Mouse (Mus musculus): ENCODE results near the gene Eif4g3. TPM values are rescaled to one million over a fixed set of nuclear protein-coding genes. Genes with fewer than 3 reads are reported as not detected.

Eif4g3 gene
- polyA plus RNA-seq, 1 experiment from 2014 or later: 35.2 TPM

DNA sequence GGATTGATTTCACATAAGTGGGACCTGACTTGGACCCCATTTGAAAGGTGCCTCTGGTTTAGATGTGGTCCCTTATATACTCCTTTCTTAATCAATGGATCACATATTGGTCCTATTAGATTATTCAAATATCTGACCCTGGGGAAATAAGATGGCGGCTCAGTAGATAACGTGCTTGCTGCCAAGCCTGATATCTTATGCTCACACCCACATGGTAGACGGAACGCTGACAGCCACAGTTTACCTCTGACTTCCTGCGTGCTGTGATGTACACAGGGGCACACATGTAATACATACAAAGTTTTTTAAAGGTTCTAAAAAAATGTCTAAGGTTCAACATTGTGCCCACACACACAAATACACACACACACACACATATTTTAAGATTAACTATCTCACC, 86.4 kb downstream of the Eif4g3 start:
- Histone ChIP-seq H3K9ac (replicated peaks; ENCODE audit: low read length) (no peak overlapping the region), H3K4me3 (ENCODE audit: low read depth, low read length) (no peak overlapping the region), H3K36me3 (replicated peaks; ENCODE audit: control insufficient read depth, insufficient read depth, low read depth, low read length) (peaks cover 2% of the 10 kb centered on the region; the same call in 1 of the 2 replicates), H3K27ac (replicated peaks; ENCODE audit: low read depth, low read length) (no peak overlapping the region), H3K4me1 (ENCODE audit: control insufficient read depth, insufficient read depth, low read length) (no peaks in the 10 kb centered on the region), H3K9me3 (replicated peaks; ENCODE audit: control insufficient read depth, low read length) (no peaks in the 10 kb centered on the region), H3K4me2 (ENCODE audit: low read depth, low read length) (no peak overlapping the region), H3K27me3 (ENCODE audit: control insufficient read depth, insufficient read depth, low read length) (no peaks in the 10 kb centered on the region)
- DNase-seq (ENCODE audit: low spot score) (no peak), ATAC-seq (replicated peaks; ENCODE audit: insufficient number of reproducible peaks, low FRiP score, low TSS enrichment, low read depth) (no peak)
- 97% methylated on average over 5 of the region's 5 CpGs for WGBS

DNA sequence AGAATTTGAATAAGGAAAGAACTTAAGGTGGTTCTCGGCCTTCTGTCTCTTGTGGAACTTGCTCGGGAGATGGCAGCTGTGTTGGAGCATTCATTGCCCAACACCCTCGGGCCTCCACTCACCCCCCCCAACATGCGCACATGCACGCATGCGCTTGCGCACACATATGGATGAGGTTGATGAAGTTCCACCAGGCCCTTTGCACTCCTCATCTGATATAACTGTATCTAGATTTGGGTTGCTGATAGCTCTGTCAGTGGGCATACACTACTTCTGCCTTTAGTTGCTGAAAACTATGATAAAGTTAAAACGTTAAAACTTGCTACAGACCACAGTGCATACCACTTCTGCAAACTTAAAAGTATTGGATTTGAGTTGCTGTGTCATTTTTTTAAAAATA, 89.6 kb downstream of the Eif4g3 start:
- Histone ChIP-seq H3K4me3 (ENCODE audit: low read depth, low read length) (no peak overlapping the region), H3K4me1 (ENCODE audit: control insufficient read depth, insufficient read depth, low read length) (no peaks in the 10 kb centered on the region), H3K9me3 (replicated peaks; ENCODE audit: control insufficient read depth, low read length) (no peaks in the 10 kb centered on the region), H3K4me2 (ENCODE audit: low read depth, low read length) (no peak overlapping the region), H3K27ac (replicated peaks; ENCODE audit: low read depth, low read length) (no peak overlapping the region), H3K9ac (replicated peaks; ENCODE audit: low read length) (no peak overlapping the region), H3K27me3 (ENCODE audit: control insufficient read depth, insufficient read depth, low read length) (no peaks in the 10 kb centered on the region), H3K36me3 (replicated peaks; ENCODE audit: control insufficient read depth, insufficient read depth, low read depth, low read length) (peaks cover 2% of the 10 kb centered on the region; the same call in 1 of the 2 replicates)
- ATAC-seq (replicated peaks; ENCODE audit: insufficient number of reproducible peaks, low FRiP score, low TSS enrichment, low read depth): no peak
- 91% methylated on average over 8 of the region's 8 CpGs for WGBS
- DNase-seq (ENCODE audit: low spot score): no peak

DNA sequence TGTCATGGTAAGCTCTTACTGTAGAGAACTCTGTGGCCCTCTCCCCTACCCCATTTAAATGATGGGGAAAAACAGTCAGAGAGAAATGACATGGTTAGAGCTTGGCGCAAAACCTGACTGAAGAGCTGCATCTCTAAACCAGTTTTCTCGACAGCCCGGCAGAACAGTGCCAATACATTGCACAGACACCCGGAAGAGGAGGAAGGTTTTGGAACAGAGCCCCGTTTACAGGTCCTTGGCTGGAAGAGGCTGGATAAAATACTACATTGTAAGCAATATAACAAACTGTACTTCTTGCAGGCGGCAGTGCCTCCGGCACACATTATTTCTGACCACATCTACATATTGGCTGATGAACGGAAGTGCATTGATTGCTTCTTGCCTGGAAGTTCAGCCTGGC, 91.3 kb downstream of the Eif4g3 start:
- Histone ChIP-seq H3K4me2 (ENCODE audit: low read depth, low read length) (no peak overlapping the region), H3K4me1 (ENCODE audit: control insufficient read depth, insufficient read depth, low read length) (no peaks in the 10 kb centered on the region), H3K27me3 (ENCODE audit: control insufficient read depth, insufficient read depth, low read length) (no peaks in the 10 kb centered on the region), H3K36me3 (replicated peaks; ENCODE audit: control insufficient read depth, insufficient read depth, low read depth, low read length) (peaks cover 2% of the 10 kb centered on the region; the same call in 1 of the 2 replicates), H3K9me3 (replicated peaks; ENCODE audit: control insufficient read depth, low read length) (no peaks in the 10 kb centered on the region), H3K27ac (replicated peaks; ENCODE audit: low read depth, low read length) (no peak overlapping the region), H3K4me3 (ENCODE audit: low read depth, low read length) (no peak overlapping the region), H3K9ac (replicated peaks; ENCODE audit: low read length) (no peak overlapping the region)
- WGBS: 93% methylated on average over 8 of the region's 8 CpGs
- DNase-seq (ENCODE audit: low spot score) (no peak), ATAC-seq (replicated peaks; ENCODE audit: insufficient number of reproducible peaks, low FRiP score, low TSS enrichment, low read depth) (no peak)

DNA sequence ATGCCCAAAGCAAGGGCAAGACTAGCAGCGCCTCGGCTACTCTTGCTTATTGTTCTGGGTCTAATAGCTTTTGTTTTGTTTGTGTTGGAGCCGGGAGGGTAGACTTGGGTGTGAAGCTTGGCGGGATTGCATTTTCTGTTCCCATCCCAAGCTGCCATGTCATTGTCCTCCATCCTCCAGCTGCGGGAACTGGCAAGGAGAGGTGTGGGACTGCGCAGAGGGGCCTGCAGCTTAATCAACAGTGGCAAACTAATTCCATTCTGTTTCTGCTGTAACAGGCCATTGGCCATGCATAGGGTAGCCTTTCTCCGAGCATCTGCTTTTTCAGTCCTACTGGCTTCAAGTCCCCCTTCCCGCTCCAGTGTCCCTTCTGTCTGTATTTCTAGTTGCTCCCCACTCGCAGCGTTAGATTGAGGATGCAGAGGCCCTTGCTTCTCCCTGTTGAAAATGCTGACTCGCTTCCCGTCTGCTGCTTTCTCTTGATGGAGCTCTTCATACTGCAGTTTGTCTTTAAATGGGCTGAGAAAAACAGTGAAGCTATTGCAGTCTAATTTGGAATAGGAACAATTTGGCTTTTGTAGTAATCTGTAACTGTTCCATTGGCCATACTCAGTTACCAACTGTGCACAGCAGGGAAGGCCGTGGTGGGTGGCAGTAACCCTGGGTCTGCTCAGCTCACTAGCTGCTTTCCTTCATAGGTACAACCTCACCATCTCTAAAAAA, 92.2 kb downstream of the Eif4g3 start:
- ATAC-seq (replicated peaks; ENCODE audit: insufficient number of reproducible peaks, low FRiP score, low TSS enrichment, low read depth) (no peak), DNase-seq (ENCODE audit: low spot score) (no peak)
- no peak overlapping the region for H3K4me3 ChIP-seq (ENCODE audit: low read depth, low read length)
- H3K4me1 ChIP-seq (ENCODE audit: control insufficient read depth, insufficient read depth, low read length): no peaks in the 10 kb centered on the region
- H3K36me3 ChIP-seq (replicated peaks; ENCODE audit: control insufficient read depth, insufficient read depth, low read depth, low read length): peaks cover 2% of the 10 kb centered on the region; the same call in 1 of the 2 replicates
- H3K9ac ChIP-seq (replicated peaks; ENCODE audit: low read length): no peak overlapping the region
- H3K4me2 ChIP-seq (ENCODE audit: low read depth, low read length): no peak overlapping the region
- no peak overlapping the region for H3K27ac ChIP-seq (replicated peaks; ENCODE audit: low read depth, low read length)
- H3K27me3 ChIP-seq (ENCODE audit: control insufficient read depth, insufficient read depth, low read length): no peaks in the 10 kb centered on the region
- WGBS: 91% methylated on average over 13 of the region's 13 CpGs
- H3K9me3 ChIP-seq (replicated peaks; ENCODE audit: control insufficient read depth, low read length): no peaks in the 10 kb centered on the region

DNA sequence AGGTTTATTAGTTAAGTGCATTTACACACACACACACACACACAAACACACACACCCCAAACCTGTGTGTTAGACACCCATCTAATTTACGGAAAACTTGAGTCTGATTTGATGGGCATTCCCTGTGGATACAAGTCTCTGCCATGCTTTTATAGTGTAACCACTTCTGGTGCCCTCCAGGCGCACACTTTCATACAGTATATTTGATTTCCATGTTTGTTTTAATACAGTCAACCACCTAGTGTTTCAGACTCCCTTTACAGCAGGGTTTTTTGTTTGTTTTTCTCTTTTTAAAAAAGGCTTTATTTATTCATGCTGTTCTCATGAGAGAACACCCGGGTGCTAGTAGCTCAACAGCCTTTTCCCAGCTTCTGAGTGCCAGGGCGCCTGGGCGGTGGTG, 94.1 kb downstream of the Eif4g3 start:
- Histone ChIP-seq H3K36me3 (replicated peaks; ENCODE audit: control insufficient read depth, insufficient read depth, low read depth, low read length) (peaks cover 2% of the 10 kb centered on the region; the same call in 1 of the 2 replicates), H3K4me2 (ENCODE audit: low read depth, low read length) (no peak overlapping the region), H3K4me3 (ENCODE audit: low read depth, low read length) (no peak overlapping the region), H3K27me3 (ENCODE audit: control insufficient read depth, insufficient read depth, low read length) (no peaks in the 10 kb centered on the region), H3K9ac (replicated peaks; ENCODE audit: low read length) (no peak overlapping the region), H3K27ac (replicated peaks; ENCODE audit: low read depth, low read length) (no peak overlapping the region), H3K9me3 (replicated peaks; ENCODE audit: control insufficient read depth, low read length) (no peaks in the 10 kb centered on the region), H3K4me1 (ENCODE audit: control insufficient read depth, insufficient read depth, low read length) (no peaks in the 10 kb centered on the region)
- ATAC-seq (replicated peaks; ENCODE audit: insufficient number of reproducible peaks, low FRiP score, low TSS enrichment, low read depth): no peak
- DNase-seq (ENCODE audit: low spot score): no peak
- WGBS: 86% methylated on average over 5 of the region's 5 CpGs

DNA sequence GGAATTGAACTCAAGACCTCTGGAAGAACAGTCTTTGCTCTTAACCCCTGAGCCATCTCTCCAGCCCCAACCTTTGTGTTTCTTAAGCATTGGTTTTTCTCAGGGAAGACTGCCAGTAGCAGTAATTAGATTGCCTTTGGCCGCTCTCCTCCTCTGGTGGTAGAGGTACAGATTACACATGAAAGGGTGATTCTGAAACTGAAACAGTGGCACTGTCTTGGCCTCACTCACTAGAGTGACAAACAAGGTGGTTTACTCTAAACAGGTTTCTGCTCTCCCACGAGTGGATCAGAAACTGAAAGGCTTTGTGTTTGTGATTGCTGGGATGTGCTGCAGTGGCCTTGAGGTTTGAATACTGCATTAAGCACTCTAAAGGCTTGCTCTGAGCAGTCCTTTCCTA, 96.7 kb downstream of the Eif4g3 start:
- H3K9me3 ChIP-seq (replicated peaks; ENCODE audit: control insufficient read depth, low read length): no peaks in the 10 kb centered on the region
- no peak overlapping the region for H3K4me2 ChIP-seq (ENCODE audit: low read depth, low read length)
- no peaks in the 10 kb centered on the region; the same call in none of the 2 replicates for H3K36me3 ChIP-seq (replicated peaks; ENCODE audit: control insufficient read depth, insufficient read depth, low read depth, low read length)
- ATAC-seq (replicated peaks; ENCODE audit: insufficient number of reproducible peaks, low FRiP score, low TSS enrichment, low read depth) (no peak), DNase-seq (ENCODE audit: low spot score) (no peak)
- no peak overlapping the region for H3K27ac ChIP-seq (replicated peaks; ENCODE audit: low read depth, low read length)
- H3K9ac ChIP-seq (replicated peaks; ENCODE audit: low read length): no peak overlapping the region
- H3K4me1 ChIP-seq (ENCODE audit: control insufficient read depth, insufficient read depth, low read length): no peaks in the 10 kb centered on the region
- no peak overlapping the region for H3K4me3 ChIP-seq (ENCODE audit: low read depth, low read length)
- H3K27me3 ChIP-seq (ENCODE audit: control insufficient read depth, insufficient read depth, low read length): no peaks in the 10 kb centered on the region
- WGBS: 80% methylated on average over 2 of the region's 2 CpGs

DNA sequence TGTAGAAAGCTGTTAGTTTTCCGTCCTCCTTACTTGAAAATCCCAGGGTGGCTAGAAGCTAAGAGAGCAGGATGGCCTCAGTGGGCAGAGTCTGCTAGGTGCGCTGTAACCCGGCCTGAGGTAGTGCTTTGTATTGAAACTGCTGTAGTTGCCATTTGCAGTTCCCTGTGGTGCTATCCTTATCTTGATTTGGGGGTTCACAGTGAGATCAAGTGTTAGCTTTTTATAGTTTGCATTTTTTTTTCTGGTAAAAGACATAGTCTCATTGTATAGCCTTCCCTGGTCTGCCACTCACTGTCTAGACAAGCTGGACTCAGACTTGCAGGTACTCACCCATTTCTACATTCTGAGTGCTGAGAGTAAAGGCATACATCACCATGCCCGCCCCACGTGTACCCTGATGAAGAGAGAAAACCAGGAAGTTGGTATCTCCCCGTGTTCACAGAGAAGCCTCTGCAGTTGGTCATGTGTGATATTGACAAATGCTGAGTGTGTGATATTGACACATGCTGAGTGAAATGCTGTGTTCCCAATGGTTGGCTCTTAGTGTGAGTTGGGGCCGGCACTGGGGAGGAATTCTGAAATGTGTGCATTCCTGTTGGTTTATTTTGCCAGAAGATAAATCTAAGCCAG, 98.9 kb downstream of the Eif4g3 start:
- no peak for DNase-seq (ENCODE audit: low spot score)
- 92% methylated on average over 7 of the region's 7 CpGs for WGBS

DNA sequence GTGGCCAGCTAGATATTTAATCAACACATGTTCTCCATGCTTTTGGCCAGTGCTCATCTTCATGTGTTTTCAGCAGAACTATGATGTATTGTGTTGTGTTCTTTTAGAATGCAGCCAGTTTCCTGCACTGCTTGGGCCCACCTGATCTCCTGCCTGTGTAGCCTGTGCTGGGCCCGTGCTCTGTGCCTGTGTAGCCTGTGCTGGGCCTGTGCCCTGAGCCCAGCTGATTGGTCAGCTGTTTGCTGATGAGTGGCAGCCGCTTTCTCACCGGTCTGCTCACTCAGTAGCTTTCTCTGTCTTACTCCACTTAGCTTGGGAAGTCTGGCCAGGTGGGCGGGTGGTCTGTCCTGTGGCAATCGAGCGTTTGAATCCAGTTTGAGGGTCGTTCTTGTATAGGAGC, 107.6 kb downstream of the Eif4g3 start:
- 89% methylated on average over 7 of the region's 7 CpGs for WGBS
- DNase-seq (ENCODE audit: low spot score) (no peak), ATAC-seq (replicated peaks; ENCODE audit: insufficient number of reproducible peaks, low FRiP score, low TSS enrichment, low read depth) (no peak)
- Histone ChIP-seq H3K36me3 (replicated peaks; ENCODE audit: control insufficient read depth, insufficient read depth, low read depth, low read length) (peaks cover 2% of the 10 kb centered on the region), H3K4me3 (ENCODE audit: low read depth, low read length) (no peak overlapping the region), H3K27ac (replicated peaks; ENCODE audit: low read depth, low read length) (no peak overlapping the region), H3K4me2 (ENCODE audit: low read depth, low read length) (no peak overlapping the region), H3K9me3 (replicated peaks; ENCODE audit: control insufficient read depth, low read length) (no peaks in the 10 kb centered on the region), H3K9ac (replicated peaks; ENCODE audit: low read length) (no peak overlapping the region), H3K27me3 (ENCODE audit: control insufficient read depth, insufficient read depth, low read length) (no peaks in the 10 kb centered on the region), H3K4me1 (ENCODE audit: control insufficient read depth, insufficient read depth, low read length) (no peaks in the 10 kb centered on the region)

More for the DNA sequence above, 98.9 kb downstream of the Eif4g3 start:
- Histone ChIP-seq H3K27me3 (ENCODE audit: control insufficient read depth, insufficient read depth, low read length) (no peaks in the 10 kb centered on the region), H3K27ac (replicated peaks; ENCODE audit: low read depth, low read length) (no peak overlapping the region), H3K9me3 (replicated peaks; ENCODE audit: control insufficient read depth, low read length) (no peaks in the 10 kb centered on the region), H3K36me3 (replicated peaks; ENCODE audit: control insufficient read depth, insufficient read depth, low read depth, low read length) (no peaks in the 10 kb centered on the region; the same call in 1 of the 2 replicates), H3K9ac (replicated peaks; ENCODE audit: low read length) (no peak overlapping the region), H3K4me3 (ENCODE audit: low read depth, low read length) (no peak overlapping the region), H3K4me2 (ENCODE audit: low read depth, low read length) (no peak overlapping the region), H3K4me1 (ENCODE audit: control insufficient read depth, insufficient read depth, low read length) (no peaks in the 10 kb centered on the region)
- ATAC-seq (replicated peaks; ENCODE audit: insufficient number of reproducible peaks, low FRiP score, low TSS enrichment, low read depth): no peak
